Mouse (Mus musculus) neural tube, embryonic 12.5 days (tissue): Measurements from ENCODE around the gene Gse1. TPM values are rescaled to one million over a fixed set of nuclear protein-coding genes. Genes with fewer than 3 reads are reported as not detected.
A peak's percentile ranks its signal among the peaks of the same experiment; 100 is the strongest.

Source experiments
- ATAC-seq: fragments of 200-750 bp; cut with Nextera tagmentation; 2 replicates; pipeline ENCODE4 v1.8.0; 2017; ENCODE audit warnings: low read depth, mild to moderate bottlenecking, moderate TSS enrichment, moderate library complexity; ENCODE audit not compliant: low FRiP score
- H3K27ac ChIP-seq: fragments of 300-500 bp; sonication (generic); 2 replicates; pipeline ENCODE4 v1.5.1; 2016
- H3K27me3 ChIP-seq: fragments of 300-500 bp; sonication (generic); replicated peaks from 2 replicates; pipeline ENCODE4 v1.6.1; 2016; ENCODE audit warnings: mild to moderate bottlenecking
- H3K36me3 ChIP-seq: fragments of 300-500 bp; sonication (generic); 2 replicates; pipeline ENCODE4 v1.6.1; 2016; ENCODE audit warnings: mild to moderate bottlenecking
- H3K4me1 ChIP-seq: fragments of 300-500 bp; sonication (generic); 2 replicates; pipeline ENCODE4 v1.6.1; 2016
- H3K4me2 ChIP-seq: fragments of 300-500 bp; sonication (generic); replicated peaks from 2 replicates; pipeline ENCODE4 v1.6.1; 2016; ENCODE audit warnings: mild to moderate bottlenecking
- H3K4me3 ChIP-seq: fragments of 300-500 bp; sonication (generic); 2 replicates; pipeline ENCODE4 v1.5.1; 2016
- H3K9ac ChIP-seq: fragments of 300-500 bp; sonication (generic); 2 replicates; pipeline ENCODE4 v1.6.1; 2016; ENCODE audit warnings: mild to moderate bottlenecking
- H3K9me3 ChIP-seq: fragments of 300-500 bp; sonication (generic); 2 replicates; pipeline ENCODE4 v1.6.1; 2016; ENCODE audit warnings: mild to moderate bottlenecking
- WGBS: fragments of 180-500 bp; shearing (Covaris S2); methylation state at CpG from one replicate; pipeline ENCODE4 v1.1.7; 2016; 5-methylcytosine and 5-hydroxymethylcytosine counted together
- polyA plus RNA-seq: library from polyadenylated mRNA; unstranded; fragments of >200 nt; fragmentation: Nextera tagmentation; extraction: Ambion mirVana; gene quantifications from 2 replicates; pipeline ENCODE4 v1.2.1, GENCODE M21; 2016

Gene Gse1
- polyA plus RNA-seq, 1 experiment from 2014 or later: 26.0 TPM

DNA sequence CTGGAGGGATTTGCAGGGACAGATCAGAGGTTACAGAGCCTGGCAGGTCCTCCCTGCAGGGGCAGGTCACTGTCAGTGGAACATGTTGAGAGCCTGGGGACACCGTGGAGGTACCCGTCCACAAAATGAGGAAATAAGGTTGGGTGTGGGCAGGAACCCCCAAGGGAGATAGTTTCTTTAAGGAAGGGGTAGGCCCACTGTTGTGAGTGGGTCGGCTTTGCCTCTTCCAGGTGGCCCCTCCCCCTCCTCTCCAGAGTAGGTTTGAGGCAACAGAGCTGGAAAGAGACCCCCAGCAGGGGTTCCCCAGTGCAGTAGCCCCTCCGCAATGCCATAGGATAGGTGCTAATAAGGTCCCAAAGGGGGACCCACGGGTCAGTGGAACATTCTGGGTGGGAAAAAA lies 274.2 kb downstream of the Gse1 start:
- Histone ChIP-seq H3K4me3 (no peak overlapping the region), H3K4me2 (no peak overlapping the region), H3K36me3 (no peaks in the 10 kb centered on the region), H3K4me1 (peaks cover 100% of the 10 kb centered on the region), H3K27ac (no peak overlapping the region), H3K9ac (no peak overlapping the region), H3K9me3 (no peaks in the 10 kb centered on the region), H3K27me3 (no peaks in the 10 kb centered on the region)
- ATAC-seq: no peak
- 58% methylated on average over 5 of the region's 5 CpGs for WGBS

DNA sequence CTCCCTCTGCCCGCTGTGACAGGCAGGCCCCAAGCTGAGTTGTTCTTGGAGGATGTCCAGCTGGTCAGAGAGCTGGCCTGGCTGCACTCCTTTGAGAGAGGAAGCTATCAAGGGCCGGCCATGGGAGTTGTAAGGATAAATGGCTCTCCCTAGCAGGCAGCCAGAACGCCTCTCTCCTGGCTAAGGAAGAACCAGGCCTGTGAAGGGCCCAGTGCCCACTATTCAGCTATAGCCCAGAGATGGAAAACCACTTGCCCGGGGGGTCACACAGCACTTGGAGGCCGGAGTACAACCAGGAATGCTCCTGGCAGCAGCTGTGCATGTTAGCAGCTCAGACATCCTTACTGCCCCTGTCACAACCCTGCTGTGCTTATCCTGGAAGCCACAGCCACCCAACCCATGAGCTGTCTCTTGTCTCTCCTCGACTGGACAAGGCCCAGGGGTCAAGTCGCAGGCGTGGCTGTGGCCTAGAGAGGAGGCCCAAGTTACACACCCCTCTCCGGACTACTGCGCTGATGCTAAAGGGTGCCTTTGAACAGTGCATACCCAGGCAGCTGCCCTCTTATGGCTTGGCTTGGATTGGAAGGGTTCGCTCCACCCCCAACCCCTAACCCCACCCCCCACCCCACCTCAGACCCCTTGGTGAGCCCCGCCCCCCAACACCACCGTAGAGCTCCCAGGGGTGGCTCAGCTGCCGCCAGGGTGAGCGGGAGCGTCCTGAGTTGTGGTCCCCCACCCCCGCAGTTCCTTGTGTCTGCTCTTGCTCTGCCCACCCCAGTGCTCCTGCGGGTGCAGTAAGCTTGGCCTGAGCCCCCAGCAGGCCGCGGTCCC lies 276.2 kb downstream of the Gse1 start:
- peak overlapping the region; percentile 48 for H3K9ac ChIP-seq
- H3K4me2 ChIP-seq: peak overlapping the region; percentile 64
- peak; percentile 29; the same call in 1 of the 2 replicates for ATAC-seq
- peak overlapping the region; percentile 82 for H3K27ac ChIP-seq
- H3K27me3 ChIP-seq: no peaks in the 10 kb centered on the region
- peak overlapping the region; percentile 21 for H3K4me3 ChIP-seq
- no peaks in the 10 kb centered on the region for H3K9me3 ChIP-seq
- peaks cover 100% of the 10 kb centered on the region for H3K4me1 ChIP-seq
- no peaks in the 10 kb centered on the region for H3K36me3 ChIP-seq
- WGBS: 4% methylated on average over 19 of the region's 20 CpGs

DNA sequence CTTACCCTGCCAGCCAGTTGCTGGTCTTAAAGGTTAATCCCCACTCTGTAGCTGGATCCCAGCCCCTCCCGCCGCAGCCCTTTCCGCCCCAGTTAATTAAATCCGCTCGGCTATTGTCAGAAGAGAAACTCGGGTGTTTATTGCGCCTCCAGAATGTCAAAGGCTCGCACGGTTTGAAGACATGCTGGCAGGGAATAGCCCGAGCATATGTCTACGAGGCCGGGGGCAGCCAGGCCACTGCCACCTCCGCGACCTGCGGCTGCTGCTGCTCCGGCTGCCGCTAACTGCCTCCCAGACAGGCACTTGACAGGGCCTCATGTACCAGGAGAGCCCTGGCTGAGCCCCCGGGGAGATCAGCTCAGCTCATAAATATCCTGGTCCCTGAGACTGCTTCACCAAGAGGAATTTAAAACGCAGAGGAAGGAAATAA lies 276.8 kb downstream of the Gse1 start:
- WGBS: under 1% methylated on average over 19 of the region's 19 CpGs
- H3K9me3 ChIP-seq: no peaks in the 10 kb centered on the region
- no peaks in the 10 kb centered on the region for H3K36me3 ChIP-seq
- ATAC-seq: no peak
- peak overlapping the region; percentile 64 for H3K4me2 ChIP-seq
- H3K4me3 ChIP-seq: peak overlapping the region; percentile 21
- H3K27me3 ChIP-seq: no peaks in the 10 kb centered on the region
- peak overlapping the region; percentile 48 for H3K9ac ChIP-seq
- H3K4me1 ChIP-seq: peaks cover 100% of the 10 kb centered on the region
- H3K27ac ChIP-seq: peak overlapping the region; percentile 82

DNA sequence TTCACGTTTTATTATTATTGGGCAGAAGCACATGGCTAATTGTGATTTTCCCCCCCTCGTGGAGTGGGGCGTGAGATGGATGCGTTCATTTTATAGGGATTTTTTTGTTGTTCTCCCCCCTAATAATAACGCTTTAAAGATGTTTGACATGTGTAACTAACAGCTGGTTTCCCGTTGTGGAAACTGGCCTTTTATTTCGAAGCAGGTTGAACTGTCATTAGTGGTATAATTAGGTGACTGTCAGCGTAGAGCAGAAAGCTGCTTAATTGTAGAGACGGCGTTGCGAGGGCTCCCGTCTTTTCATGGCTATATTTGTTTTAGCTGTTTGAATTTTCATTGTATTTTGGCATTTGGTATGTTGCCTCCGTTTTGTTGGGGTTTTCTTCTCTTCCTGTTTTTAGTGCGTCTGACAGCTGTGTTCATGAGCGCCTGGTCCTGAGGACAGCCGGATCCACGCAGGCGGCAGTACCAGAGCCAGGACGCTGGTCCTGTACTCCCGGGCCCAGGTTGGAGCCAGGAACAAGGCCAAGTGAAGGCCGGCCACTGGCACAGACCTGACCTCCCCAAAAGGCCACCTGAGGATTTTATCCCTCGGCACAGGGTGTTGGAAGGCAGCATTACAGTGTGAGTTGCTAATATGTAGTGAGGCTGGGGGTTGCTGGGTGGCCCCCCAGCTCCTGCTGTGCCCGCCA lies 277.5 kb downstream of the Gse1 start:
- H3K27ac ChIP-seq: peak overlapping the region; percentile 82
- WGBS: 14% methylated on average over 23 of the region's 23 CpGs
- peaks cover 100% of the 10 kb centered on the region for H3K4me1 ChIP-seq

DNA sequence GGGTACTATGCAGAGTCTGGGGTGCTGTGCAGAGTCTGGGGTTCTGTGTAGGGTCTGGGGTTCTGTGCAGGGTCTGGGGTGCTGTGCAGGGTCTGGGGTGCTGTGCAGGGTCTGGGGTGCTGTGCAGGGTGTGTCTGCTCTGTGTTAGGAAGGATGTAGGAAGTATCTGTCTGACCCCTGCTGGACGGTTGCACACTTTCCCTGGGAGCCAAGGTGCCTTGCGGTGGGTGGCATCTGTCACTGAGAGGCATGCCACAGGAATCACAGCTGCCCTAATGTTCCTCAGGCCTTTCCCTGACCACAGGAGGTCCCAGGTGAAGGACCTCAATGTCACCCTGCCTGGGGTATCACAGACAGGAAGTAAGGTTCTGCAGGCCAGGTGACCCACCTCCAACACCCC lies 278.3 kb downstream of the Gse1 start:
- Histone ChIP-seq H3K36me3 (no peaks in the 10 kb centered on the region), H3K9me3 (no peaks in the 10 kb centered on the region), H3K4me2 (0 out of 2 replicates have a peak overlapping the region, but pooled peaks have one; percentile 12), H3K27me3 (no peaks in the 10 kb centered on the region), H3K27ac (no peak overlapping the region), H3K4me1 (peaks cover 100% of the 10 kb centered on the region), H3K4me3 (no peak overlapping the region), H3K9ac (no peak overlapping the region)
- WGBS: 55% methylated on average over 2 of the region's 2 CpGs
- no peak for ATAC-seq

More for the DNA sequence above, 277.5 kb downstream of the Gse1 start:
- no peak for ATAC-seq
- Histone ChIP-seq H3K4me2 (peak overlapping the region; percentile 64), H3K9ac (peak overlapping the region; percentile 48; the same call in 1 of the 2 replicates), H3K9me3 (no peaks in the 10 kb centered on the region), H3K4me3 (no peak overlapping the region), H3K27me3 (no peaks in the 10 kb centered on the region), H3K36me3 (no peaks in the 10 kb centered on the region)

DNA sequence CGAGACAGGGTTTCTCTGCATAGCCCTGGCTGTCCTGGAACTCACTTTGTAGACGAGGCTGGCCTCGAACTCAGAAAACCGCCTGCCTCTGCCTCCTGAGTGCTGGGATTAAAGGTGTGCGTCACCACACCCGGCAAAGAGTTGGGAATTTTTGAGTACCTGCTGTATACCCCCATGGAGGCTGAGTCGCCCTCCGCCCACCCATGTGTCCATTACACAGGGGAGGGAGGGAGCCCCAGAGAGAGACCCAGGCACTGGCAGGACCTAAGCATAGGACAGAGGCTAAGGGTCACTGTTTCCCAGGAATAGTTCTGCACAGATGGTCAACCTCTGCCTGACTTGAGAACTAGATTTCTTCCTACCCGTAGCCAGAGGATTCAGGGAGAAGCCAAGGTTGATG lies 279.0 kb downstream of the Gse1 start:
- peak overlapping the region; percentile 27; the same call in 1 of the 2 replicates for H3K4me2 ChIP-seq
- no peaks in the 10 kb centered on the region for H3K27me3 ChIP-seq
- H3K4me1 ChIP-seq: peaks cover 100% of the 10 kb centered on the region
- no peak for ATAC-seq
- H3K4me3 ChIP-seq: no peak overlapping the region
- H3K9me3 ChIP-seq: no peaks in the 10 kb centered on the region
- whole genome bisulfite sequencing: 85% methylated on average over 9 of the region's 9 CpGs
- no peak overlapping the region for H3K9ac ChIP-seq
- no peaks in the 10 kb centered on the region for H3K36me3 ChIP-seq
- no peak overlapping the region for H3K27ac ChIP-seq

DNA sequence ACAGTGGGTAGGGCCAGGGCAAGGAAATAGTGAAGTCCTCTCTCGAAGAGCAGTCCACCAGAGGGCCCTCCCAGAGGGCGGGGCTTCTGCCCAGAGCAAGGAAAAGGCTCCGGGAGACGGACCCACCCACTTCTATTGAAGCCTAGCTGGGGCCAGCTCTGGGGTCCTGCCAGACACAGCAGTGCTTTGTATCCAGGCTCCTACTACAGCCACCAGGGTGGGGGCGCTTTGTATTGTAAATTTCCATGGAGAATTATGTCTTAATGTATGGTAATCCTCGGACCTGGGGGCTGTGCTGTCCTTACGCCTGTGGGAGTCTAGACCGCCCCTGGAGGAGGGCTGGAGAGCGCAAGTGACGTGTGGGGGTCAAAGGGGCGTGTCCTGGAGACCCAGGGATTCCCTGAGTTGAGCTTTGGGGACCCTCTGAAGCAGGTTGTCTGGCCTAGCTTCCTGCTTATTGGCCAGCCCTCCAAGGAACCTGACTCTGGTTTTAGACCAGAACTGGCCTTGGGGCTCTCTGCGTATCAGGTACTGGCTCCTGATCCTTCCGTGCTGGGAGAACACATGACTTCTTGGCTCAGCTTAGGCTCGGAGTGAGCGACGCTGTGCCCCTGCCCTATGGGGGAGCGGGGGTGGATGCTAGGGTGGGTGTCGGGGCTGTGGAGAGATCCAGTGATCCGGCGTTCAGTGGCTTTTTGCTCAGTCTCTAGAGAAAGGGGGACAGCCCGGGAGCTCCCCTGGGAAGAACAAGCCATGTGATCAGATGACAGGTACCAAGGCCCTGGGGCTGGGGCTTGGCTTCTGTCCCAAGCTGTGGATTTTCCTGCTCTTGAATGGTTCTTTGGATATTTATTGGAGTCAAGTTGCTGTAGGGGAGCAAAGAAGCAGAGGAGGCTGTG lies 281.1 kb downstream of the Gse1 start:
- no peaks in the 10 kb centered on the region for H3K9me3 ChIP-seq
- peak overlapping the region; percentile 62; the same call in 1 of the 2 replicates for H3K27ac ChIP-seq
- peaks cover 100% of the 10 kb centered on the region for H3K4me1 ChIP-seq
- H3K36me3 ChIP-seq: no peaks in the 10 kb centered on the region
- ATAC-seq: peak; percentile 67
- no peak overlapping the region for H3K4me3 ChIP-seq
- H3K4me2 ChIP-seq: peak overlapping the region; percentile 54
- peak overlapping the region; percentile 33; the same call in 1 of the 2 replicates for H3K9ac ChIP-seq
- H3K27me3 ChIP-seq: no peaks in the 10 kb centered on the region
- WGBS: 2% methylated on average over 21 of the region's 21 CpGs

DNA sequence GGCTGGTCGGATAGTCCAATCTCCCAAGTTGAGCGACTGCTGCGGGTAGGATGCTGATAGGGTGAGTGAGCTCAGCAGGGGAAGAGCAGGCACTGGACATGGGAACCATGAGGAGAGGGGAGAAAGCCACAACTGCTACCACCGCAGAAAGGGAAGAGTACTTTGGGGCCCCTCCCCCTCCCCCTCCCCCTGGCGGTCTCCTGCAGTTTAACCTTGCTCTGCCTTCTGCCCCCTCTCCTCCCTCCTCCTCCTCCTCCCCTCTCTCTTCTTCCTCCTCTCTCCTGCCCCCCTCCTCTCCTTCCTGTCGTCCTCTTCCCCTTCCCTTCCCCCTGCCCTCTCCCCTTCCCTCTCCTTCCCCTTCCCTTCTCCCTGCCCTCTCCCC lies 281.8 kb downstream of the Gse1 start:
- H3K4me2 ChIP-seq: peak overlapping the region; percentile 54
- H3K9me3 ChIP-seq: no peaks in the 10 kb centered on the region
- H3K27ac ChIP-seq: 0 out of 2 replicates have a peak overlapping the region, but pooled peaks have one; percentile 62
- H3K4me3 ChIP-seq: no peak overlapping the region
- ATAC-seq: no peak
- 3% methylated on average over 5 of the region's 6 CpGs for WGBS
- H3K9ac ChIP-seq: 0 out of 2 replicates have a peak overlapping the region, but pooled peaks have one; percentile 5
- H3K4me1 ChIP-seq: peaks cover 100% of the 10 kb centered on the region
- H3K27me3 ChIP-seq: no peaks in the 10 kb centered on the region
- no peaks in the 10 kb centered on the region for H3K36me3 ChIP-seq

DNA sequence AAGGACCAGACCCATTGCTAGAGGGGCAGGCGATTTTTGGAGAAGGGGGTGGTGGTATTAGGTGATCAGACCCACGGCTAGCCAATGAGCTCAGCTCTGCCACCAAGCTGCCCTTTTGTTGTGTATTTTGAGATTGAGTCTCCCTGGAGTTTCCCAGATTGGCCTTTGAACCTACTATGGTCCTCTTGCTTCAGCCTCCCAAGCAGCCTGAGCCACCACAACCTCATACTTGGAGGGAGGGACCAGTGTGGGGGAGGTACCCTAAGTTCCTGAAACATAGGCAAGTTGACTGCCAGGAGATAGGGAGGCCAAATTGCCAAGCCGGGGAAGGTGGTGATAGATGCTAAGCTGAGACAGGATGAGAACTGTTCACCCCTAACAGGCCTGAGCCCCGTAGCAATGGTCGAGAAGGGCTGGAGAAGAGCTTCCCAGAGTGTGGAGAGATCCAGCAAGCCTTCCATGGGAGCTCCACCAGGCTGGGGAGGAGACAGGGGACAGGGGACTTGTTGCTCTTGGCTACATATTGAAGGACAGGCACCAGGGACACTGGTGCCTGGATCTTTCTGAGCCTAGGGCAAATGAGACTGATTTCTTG lies 282.7 kb downstream of the Gse1 start:
- H3K9ac ChIP-seq: peak overlapping the region; percentile 27; the same call in 1 of the 2 replicates
- no peak overlapping the region for H3K27ac ChIP-seq

DNA sequence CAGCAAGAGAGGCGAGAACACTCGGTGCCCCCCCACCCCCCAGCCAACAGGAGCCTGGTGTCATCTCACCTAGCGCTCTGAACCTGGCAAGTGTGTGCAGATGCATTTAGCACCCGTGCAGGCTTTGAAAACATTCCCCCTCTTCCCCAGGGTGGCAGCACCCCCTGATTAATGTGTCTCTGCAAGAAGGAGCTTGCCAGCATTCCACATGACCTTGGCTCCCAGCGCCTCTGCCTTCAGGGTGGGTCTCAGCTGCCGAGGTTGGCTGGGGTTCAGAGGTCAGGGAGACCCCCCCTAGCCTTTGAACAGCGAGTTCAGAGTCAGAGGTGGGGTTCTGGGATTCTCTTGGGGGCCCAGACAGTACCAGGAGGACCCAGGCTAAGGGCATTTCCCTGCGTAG lies 283.5 kb downstream of the Gse1 start:
- Histone ChIP-seq H3K4me3 (no peak overlapping the region), H3K36me3 (no peaks in the 10 kb centered on the region), H3K4me1 (peaks cover 100% of the 10 kb centered on the region), H3K4me2 (peak overlapping the region; percentile 54), H3K9me3 (no peaks in the 10 kb centered on the region), H3K9ac (0 out of 2 replicates have a peak overlapping the region, but pooled peaks have one; percentile 17), H3K27me3 (no peaks in the 10 kb centered on the region), H3K27ac (peak overlapping the region; percentile 50; the same call in 1 of the 2 replicates)
- 24% methylated on average over 8 of the region's 8 CpGs for WGBS
- no peak for ATAC-seq

More for the DNA sequence above, 282.7 kb downstream of the Gse1 start:
- peak overlapping the region; percentile 54 for H3K4me2 ChIP-seq
- 25% methylated on average over 5 of the region's 5 CpGs for WGBS
- no peak overlapping the region for H3K4me3 ChIP-seq
- no peaks in the 10 kb centered on the region for H3K36me3 ChIP-seq
- H3K9me3 ChIP-seq: no peaks in the 10 kb centered on the region
- H3K27me3 ChIP-seq: no peaks in the 10 kb centered on the region
- no peak for ATAC-seq
- peaks cover 100% of the 10 kb centered on the region for H3K4me1 ChIP-seq

DNA sequence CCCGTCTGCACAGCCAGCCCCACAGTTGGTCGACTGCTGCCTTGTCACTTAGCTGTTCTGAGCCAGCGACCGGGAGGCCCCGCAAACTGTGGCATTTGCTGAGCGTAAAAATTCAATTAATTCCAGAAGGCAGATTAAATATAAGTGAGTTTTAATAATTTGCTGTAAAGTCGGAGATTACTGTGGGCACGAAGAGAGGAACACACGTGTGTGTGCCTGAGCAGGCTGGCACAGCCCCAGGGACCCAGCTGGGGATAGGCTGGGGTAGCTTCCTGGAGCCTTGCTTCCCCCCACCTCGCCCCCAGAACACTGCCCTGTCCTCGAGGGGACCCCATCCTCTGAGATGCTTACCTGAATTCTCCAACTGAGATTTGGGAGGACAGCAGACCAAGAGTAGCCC lies 284.1 kb downstream of the Gse1 start:
- Histone ChIP-seq H3K27ac (peak overlapping the region; percentile 50; the same call in 1 of the 2 replicates), H3K4me3 (no peak overlapping the region), H3K4me1 (peaks cover 100% of the 10 kb centered on the region), H3K4me2 (peak overlapping the region; percentile 54), H3K9me3 (no peaks in the 10 kb centered on the region), H3K36me3 (no peaks in the 10 kb centered on the region), H3K9ac (0 out of 2 replicates have a peak overlapping the region, but pooled peaks have one; percentile 17), H3K27me3 (no peaks in the 10 kb centered on the region)
- WGBS: 26% methylated on average over 11 of the region's 11 CpGs
- no peak for ATAC-seq
